Mouse (Mus musculus) limb, embryonic 13.5 days (tissue): ENCODE data around the gene Hjurp. TPM values are rescaled to one million over a fixed set of nuclear protein-coding genes. Genes with fewer than 3 reads are reported as not detected.

ENCODE experiments used
- ATAC-seq: fragments of 200-750 bp; cut with Nextera tagmentation; 2 replicates; pipeline ENCODE4 v1.8.0; 2017; ENCODE audit warnings: low read depth, moderate number of reproducible peaks, moderate TSS enrichment; ENCODE audit not compliant: low FRiP score
- H3K27ac ChIP-seq: fragments of 300-500 bp; sonication (generic); 2 replicates; pipeline ENCODE4 v1.5.1; 2015; ENCODE audit warnings: inconsistent platforms, mild to moderate bottlenecking, moderate library complexity
- H3K27me3 ChIP-seq: fragments of 300-500 bp; sonication (generic); 2 replicates; pipeline ENCODE4 v1.6.1; 2015; ENCODE audit warnings: mild to moderate bottlenecking, inconsistent platforms
- H3K36me3 ChIP-seq: fragments of 300-500 bp; sonication (generic); 2 replicates; pipeline ENCODE4 v1.6.1; 2015; ENCODE audit warnings: inconsistent platforms, mild to moderate bottlenecking, moderate library complexity
- H3K4me1 ChIP-seq: fragments of 300-500 bp; sonication (generic); 2 replicates; pipeline ENCODE4 v1.6.1; 2015; ENCODE audit warnings: inconsistent platforms
- H3K4me2 ChIP-seq: fragments of 300-500 bp; sonication (generic); replicated peaks from 2 replicates; pipeline ENCODE4 v1.6.1; 2015; ENCODE audit warnings: inconsistent platforms, mild to moderate bottlenecking, moderate library complexity
- H3K4me3 ChIP-seq: fragments of 300-500 bp; sonication (generic); 2 replicates; pipeline ENCODE4 v1.5.1; 2015; ENCODE audit warnings: moderate library complexity, mild to moderate bottlenecking, inconsistent platforms
- H3K9ac ChIP-seq: fragments of 300-500 bp; sonication (generic); 2 replicates; pipeline ENCODE4 v1.6.1; 2015; ENCODE audit warnings: mild to moderate bottlenecking, inconsistent platforms
- H3K9me3 ChIP-seq: fragments of 300-500 bp; sonication (generic); 2 replicates; pipeline ENCODE4 v1.6.1; 2016; ENCODE audit warnings: inconsistent platforms
- WGBS: fragments of 180-500 bp; shearing (Covaris S2); methylation state at CpG from one replicate; pipeline ENCODE4 v1.1.7; 2015; 5-methylcytosine and 5-hydroxymethylcytosine counted together
- polyA plus RNA-seq: library from polyadenylated mRNA; unstranded; fragments of >200 nt; fragmentation: Nextera tagmentation; extraction: Ambion mirVana; gene quantifications from 2 replicates; pipeline ENCODE4 v1.2.1, GENCODE M21; 2015

Hjurp gene
- 190 and 205 TPM in 2 replicates for polyA plus RNA-seq

DNA sequence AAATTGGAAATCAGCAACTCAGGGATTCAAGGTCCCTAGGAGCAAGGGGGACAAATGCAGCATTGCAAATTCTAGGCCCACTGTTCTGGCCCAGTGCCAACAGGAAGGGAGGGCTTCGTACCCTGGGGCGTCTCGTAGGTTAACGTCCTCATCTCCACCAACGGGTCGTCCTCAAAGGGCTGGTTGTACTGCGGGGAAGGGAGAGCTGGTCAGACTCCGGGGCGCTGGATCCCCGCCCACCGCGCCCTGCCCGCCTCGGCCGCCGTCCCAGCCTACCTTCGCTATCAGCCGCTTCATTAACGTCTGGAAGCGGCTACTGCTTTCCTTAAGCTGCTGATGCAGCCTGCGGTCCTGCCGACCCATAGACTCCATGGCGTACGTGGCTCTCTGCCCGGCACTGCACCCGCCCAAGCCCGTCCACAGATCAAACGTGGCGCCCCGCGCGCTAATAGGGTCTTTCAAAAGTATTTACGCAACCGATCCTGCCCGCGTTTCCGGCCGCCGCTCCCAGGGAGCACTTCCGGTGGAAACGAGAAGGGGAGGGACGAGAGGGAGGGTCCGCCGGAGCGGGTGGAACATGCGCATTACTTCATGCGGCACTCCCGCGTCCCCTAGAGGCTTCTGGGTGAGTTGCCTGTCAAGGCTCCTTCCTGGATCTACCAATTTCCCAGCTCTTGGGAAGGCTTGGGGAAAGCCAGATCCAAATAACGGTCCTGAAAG, at the start of gene Hjurp, which contains the start of gene Trpm8:
TSS of gene Hjurp (minus strand) at position 536 of the 720 bp plus-strand sequence.
TSS of gene Trpm8 (plus strand) at position 564 of the 720 bp plus-strand sequence.
- peak; percentile 97 for ATAC-seq

GRCm38 (mm10) chr1:88323101-88323500, 45.7 kb upstream of the Hjurp start:
- no peaks in the 10 kb centered on the region for H3K4me1 ChIP-seq
- no peak for ATAC-seq
- H3K36me3 ChIP-seq = no peaks in the 10 kb centered on the region
- H3K4me2 ChIP-seq = no peak overlapping the region
- H3K4me3 ChIP-seq = no peak overlapping the region
- no peak overlapping the region for H3K9ac ChIP-seq
- H3K27ac ChIP-seq = no peak overlapping the region
- H3K27me3 ChIP-seq = no peaks in the 10 kb centered on the region
- no peaks in the 10 kb centered on the region for H3K9me3 ChIP-seq
- 80% methylated on average over 3 of the region's 3 CpGs for WGBS

More for the DNA sequence above, at the start of gene Hjurp, which contains the start of gene Trpm8:
- peak within 1 kb of the TSS; percentile 59 for H3K4me2 ChIP-seq
- WGBS = under 1% methylated on average over 50 of the region's 50 CpGs
- H3K27ac ChIP-seq = peak within 1 kb of the TSS; percentile 84
- H3K9ac ChIP-seq = peak within 1 kb of the TSS; percentile 78
- H3K36me3 ChIP-seq = peaks cover 37% of the 10 kb centered on the region
- peaks cover 25% of the 10 kb centered on the region for H3K4me1 ChIP-seq
- H3K27me3 ChIP-seq = no peaks in the 10 kb centered on the region
- peak within 1 kb of the TSS; percentile 49 for H3K4me3 ChIP-seq
- H3K9me3 ChIP-seq = peaks cover 6% of the 10 kb centered on the region

DNA sequence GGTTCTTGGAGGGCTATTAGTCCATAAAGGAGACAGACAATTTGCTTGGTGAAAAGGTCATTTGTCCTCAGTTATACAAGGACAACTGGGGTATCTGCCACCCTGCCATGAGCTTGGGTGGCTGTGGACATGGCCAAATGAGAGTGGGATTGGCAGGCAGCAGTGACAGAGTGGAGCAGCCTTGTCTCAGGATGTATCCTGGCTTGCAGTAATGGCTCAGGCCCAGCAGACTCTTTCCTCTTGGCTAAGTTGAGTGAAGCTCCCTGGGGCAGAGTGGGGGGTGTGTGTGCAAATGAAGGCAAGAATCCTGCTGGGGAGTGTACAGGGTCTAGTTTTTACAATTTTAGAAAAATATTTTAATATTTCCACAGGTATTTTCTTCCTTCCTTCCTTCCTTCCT, 44.7 kb upstream of the Hjurp start:
- no peaks in the 10 kb centered on the region for H3K9me3 ChIP-seq
- H3K4me2 ChIP-seq = no peak overlapping the region
- H3K27ac ChIP-seq = no peak overlapping the region
- no peak for ATAC-seq
- H3K9ac ChIP-seq = no peak overlapping the region
- no peaks in the 10 kb centered on the region for H3K27me3 ChIP-seq
- H3K4me1 ChIP-seq = no peaks in the 10 kb centered on the region
- no peak overlapping the region for H3K4me3 ChIP-seq
- H3K36me3 ChIP-seq = no peaks in the 10 kb centered on the region

DNA sequence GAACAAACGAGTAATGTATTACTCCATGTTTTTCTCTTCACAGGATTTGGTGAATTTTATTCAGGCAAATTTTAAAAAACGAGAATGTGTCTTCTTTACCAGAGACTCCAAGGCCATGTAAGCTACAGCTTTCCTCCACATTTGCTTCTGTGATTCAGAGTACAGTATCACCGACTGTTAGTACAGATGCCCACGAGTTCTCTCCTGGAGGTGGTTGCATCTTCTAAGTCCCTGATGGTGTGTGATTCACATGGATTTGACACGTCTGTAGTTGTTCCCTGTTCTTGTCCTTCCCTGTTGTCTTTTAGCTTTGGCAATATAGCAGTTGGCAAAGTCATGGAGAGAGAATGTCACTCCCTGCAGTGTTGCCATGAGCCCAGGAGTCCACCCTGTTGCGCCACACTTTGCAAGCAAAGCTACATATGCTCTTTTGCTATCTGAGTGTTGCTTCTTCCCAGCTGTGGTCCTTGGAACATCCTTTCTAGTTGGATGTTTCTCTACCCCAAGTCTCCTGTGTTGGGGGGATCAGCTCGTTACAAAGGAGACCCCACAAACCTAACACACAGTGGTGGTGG, 43.5 kb upstream of the Hjurp start:
- Histone ChIP-seq H3K4me1 (no peaks in the 10 kb centered on the region), H3K9ac (no peak overlapping the region), H3K36me3 (no peaks in the 10 kb centered on the region), H3K4me2 (no peak overlapping the region), H3K27me3 (no peaks in the 10 kb centered on the region), H3K27ac (no peak overlapping the region), H3K4me3 (no peak overlapping the region), H3K9me3 (no peaks in the 10 kb centered on the region)
- 71% methylated on average over 7 of the region's 7 CpGs for WGBS
- ATAC-seq = no peak

- no peaks in the 10 kb centered on the region for H3K36me3 ChIP-seq
- H3K4me3 ChIP-seq = no peak overlapping the region
- H3K4me2 ChIP-seq = no peak overlapping the region
- no peaks in the 10 kb centered on the region for H3K4me1 ChIP-seq
- no peak overlapping the region for H3K27ac ChIP-seq
- no peak overlapping the region for H3K9ac ChIP-seq
- no peaks in the 10 kb centered on the region for H3K27me3 ChIP-seq
- 71% methylated on average over 6 of the region's 6 CpGs for WGBS
- no peak for ATAC-seq
- no peaks in the 10 kb centered on the region for H3K9me3 ChIP-seq
Measured at GRCm38 (mm10) chr1:88318531-88319060, 41.2 kb upstream of the Hjurp start.

GRCm38 (mm10) chr1:88317279-88317678, 39.8 kb upstream of the Hjurp start:
- Histone ChIP-seq H3K4me2 (no peak overlapping the region), H3K27ac (no peak overlapping the region), H3K27me3 (no peaks in the 10 kb centered on the region), H3K4me1 (no peaks in the 10 kb centered on the region), H3K9ac (no peak overlapping the region), H3K9me3 (no peaks in the 10 kb centered on the region), H3K36me3 (no peaks in the 10 kb centered on the region), H3K4me3 (no peak overlapping the region)
- no peak for ATAC-seq
- WGBS = 86% methylated on average over 1 of the region's 1 CpGs

- H3K27me3 ChIP-seq = no peaks in the 10 kb centered on the region
- H3K9ac ChIP-seq = no peak overlapping the region
- peaks cover 48% of the 10 kb centered on the region for H3K9me3 ChIP-seq
- H3K27ac ChIP-seq = no peak overlapping the region
- H3K36me3 ChIP-seq = no peaks in the 10 kb centered on the region
- no peaks in the 10 kb centered on the region for H3K4me1 ChIP-seq
- H3K4me3 ChIP-seq = no peak overlapping the region
- no peak overlapping the region for H3K4me2 ChIP-seq
- ATAC-seq = no peak
- WGBS = 66% methylated on average over 3 of the region's 3 CpGs
Measured at GRCm38 (mm10) chr1:88310349-88310748, 32.9 kb upstream of the Hjurp start.

- peaks cover 52% of the 10 kb centered on the region for H3K9me3 ChIP-seq
- 49% methylated on average over 3 of the region's 3 CpGs for WGBS
- H3K4me1 ChIP-seq = no peaks in the 10 kb centered on the region
Measured at GRCm38 (mm10) chr1:88309905-88310304, 32.5 kb upstream of the Hjurp start.

GRCm38 (mm10) chr1:88309020-88309419, 31.6 kb upstream of the Hjurp start:
- Histone ChIP-seq H3K4me3 (no peak overlapping the region), H3K27ac (no peak overlapping the region), H3K27me3 (no peaks in the 10 kb centered on the region), H3K36me3 (no peaks in the 10 kb centered on the region), H3K9me3 (peaks cover 59% of the 10 kb centered on the region), H3K9ac (no peak overlapping the region), H3K4me1 (no peaks in the 10 kb centered on the region), H3K4me2 (no peak overlapping the region)
- no peak for ATAC-seq
- WGBS = 50% methylated on average over 2 of the region's 2 CpGs

More at GRCm38 (mm10) chr1:88309905-88310304, 32.5 kb upstream of the Hjurp start:
- Histone ChIP-seq H3K27ac (no peak overlapping the region), H3K4me3 (no peak overlapping the region), H3K27me3 (no peaks in the 10 kb centered on the region), H3K9ac (no peak overlapping the region), H3K36me3 (no peaks in the 10 kb centered on the region), H3K4me2 (no peak overlapping the region)
- ATAC-seq = no peak

GRCm38 (mm10) chr1:88307180-88307579, 29.7 kb upstream of the Hjurp start:
- 66% methylated on average over 12 of the region's 12 CpGs for WGBS
- no peak overlapping the region for H3K27ac ChIP-seq
- no peak overlapping the region for H3K4me2 ChIP-seq
- H3K4me3 ChIP-seq = no peak overlapping the region
- H3K4me1 ChIP-seq = no peaks in the 10 kb centered on the region
- H3K9me3 ChIP-seq = peaks cover 72% of the 10 kb centered on the region
- no peaks in the 10 kb centered on the region for H3K36me3 ChIP-seq
- H3K27me3 ChIP-seq = no peaks in the 10 kb centered on the region
- H3K9ac ChIP-seq = no peak overlapping the region
- ATAC-seq = no peak

DNA sequence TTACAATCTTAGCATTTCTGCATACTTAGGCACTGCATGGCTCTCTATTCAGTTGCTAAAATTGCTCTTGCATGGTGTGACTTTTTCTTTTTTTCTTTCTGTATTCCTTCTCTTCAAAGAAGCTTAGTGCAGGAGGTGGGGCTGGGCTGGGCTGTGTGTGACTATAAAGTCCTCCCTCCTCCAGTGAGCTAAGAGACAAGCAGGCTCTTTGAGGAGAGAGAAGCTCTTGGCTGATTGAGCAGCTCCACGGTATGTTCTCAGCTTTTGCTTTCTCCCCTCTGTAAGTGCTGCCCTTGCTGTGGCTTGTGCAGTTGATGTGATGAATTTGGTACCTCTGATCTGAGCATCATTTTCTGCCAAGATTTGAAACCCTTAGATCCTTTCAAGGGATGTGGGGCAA, 29.1 kb upstream of the Hjurp start:
- H3K4me1 ChIP-seq = no peaks in the 10 kb centered on the region
- H3K36me3 ChIP-seq = no peaks in the 10 kb centered on the region
- no peak overlapping the region for H3K4me3 ChIP-seq
- no peak for ATAC-seq
- H3K9ac ChIP-seq = no peak overlapping the region
- H3K9me3 ChIP-seq = peaks cover 78% of the 10 kb centered on the region
- H3K4me2 ChIP-seq = no peak overlapping the region
- no peaks in the 10 kb centered on the region for H3K27me3 ChIP-seq
- no peak overlapping the region for H3K27ac ChIP-seq
- WGBS = 58% methylated on average over 1 of the region's 1 CpGs

- WGBS = 47% methylated on average over 6 of the region's 6 CpGs
- peaks cover 87% of the 10 kb centered on the region for H3K9me3 ChIP-seq
Measured at GRCm38 (mm10) chr1:88305018-88305795, 27.8 kb upstream of the Hjurp start.

More at GRCm38 (mm10) chr1:88305018-88305795, 27.8 kb upstream of the Hjurp start:
- no peak overlapping the region for H3K4me3 ChIP-seq
- H3K4me2 ChIP-seq = no peak overlapping the region
- no peaks in the 10 kb centered on the region for H3K36me3 ChIP-seq
- H3K27ac ChIP-seq = no peak overlapping the region
- ATAC-seq = no peak
- H3K9ac ChIP-seq = no peak overlapping the region
- no peaks in the 10 kb centered on the region for H3K27me3 ChIP-seq
- H3K4me1 ChIP-seq = no peaks in the 10 kb centered on the region
